Mouse (Mus musculus): ENCODE data around the gene Sema6d. TPM values are rescaled to one million over a fixed set of nuclear protein-coding genes. Genes with fewer than 3 reads are reported as not detected.

Sema6d gene
- polyA plus RNA-seq, 1 experiment from 2014 or later: 16.5 TPM

DNA sequence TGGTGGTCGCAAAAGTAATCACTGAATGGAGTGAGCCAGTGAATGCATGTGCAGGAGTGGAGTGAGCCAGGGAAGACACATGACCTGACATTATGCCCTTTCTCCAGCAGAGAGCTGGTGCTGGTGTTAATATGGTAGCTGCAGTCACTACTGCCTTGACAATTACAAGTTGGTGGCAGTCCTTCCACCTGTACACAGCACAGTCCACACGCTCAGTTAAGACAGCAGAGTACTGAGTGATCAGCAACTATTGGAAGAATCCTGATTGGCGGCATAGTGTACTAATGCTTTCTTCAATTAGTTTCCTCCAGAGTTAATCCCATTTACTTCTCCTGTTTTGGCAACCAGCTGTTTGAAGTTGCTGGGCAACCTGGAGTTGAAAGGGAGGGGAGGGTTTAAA, 81.9 kb downstream of the Sema6d start:
- Histone ChIP-seq H3K9me3 (replicated peaks) (no peaks in the 10 kb centered on the region), H3K4me2 (no peak overlapping the region), H3K4me3 (no peak overlapping the region), H3K27ac (no peak overlapping the region), H3K9ac (no peak overlapping the region), H3K27me3 (no peaks in the 10 kb centered on the region), H3K4me1 (replicated peaks) (no peaks in the 10 kb centered on the region), H3K36me3 (no peaks in the 10 kb centered on the region)
- 86% methylated on average over 3 of the region's 3 CpGs for WGBS
- ATAC-seq (replicated peaks; ENCODE audit: insufficient number of reproducible peaks, insufficient read depth, low FRiP score, low read depth): no peak

GRCm38 (mm10) chr2:124176265-124176664, 86.5 kb downstream of the Sema6d start:
- 33% methylated on average over 1 of the region's 1 CpGs for WGBS
- H3K4me1 ChIP-seq (replicated peaks): no peaks in the 10 kb centered on the region
- no peaks in the 10 kb centered on the region for H3K9me3 ChIP-seq (replicated peaks)
- no peak overlapping the region for H3K9ac ChIP-seq
- H3K4me2 ChIP-seq: no peak overlapping the region
- no peak for ATAC-seq (replicated peaks; ENCODE audit: insufficient number of reproducible peaks, insufficient read depth, low FRiP score, low read depth)
- H3K4me3 ChIP-seq: no peak overlapping the region
- no peak overlapping the region for H3K27ac ChIP-seq
- H3K36me3 ChIP-seq: no peaks in the 10 kb centered on the region
- H3K27me3 ChIP-seq: no peaks in the 10 kb centered on the region

DNA sequence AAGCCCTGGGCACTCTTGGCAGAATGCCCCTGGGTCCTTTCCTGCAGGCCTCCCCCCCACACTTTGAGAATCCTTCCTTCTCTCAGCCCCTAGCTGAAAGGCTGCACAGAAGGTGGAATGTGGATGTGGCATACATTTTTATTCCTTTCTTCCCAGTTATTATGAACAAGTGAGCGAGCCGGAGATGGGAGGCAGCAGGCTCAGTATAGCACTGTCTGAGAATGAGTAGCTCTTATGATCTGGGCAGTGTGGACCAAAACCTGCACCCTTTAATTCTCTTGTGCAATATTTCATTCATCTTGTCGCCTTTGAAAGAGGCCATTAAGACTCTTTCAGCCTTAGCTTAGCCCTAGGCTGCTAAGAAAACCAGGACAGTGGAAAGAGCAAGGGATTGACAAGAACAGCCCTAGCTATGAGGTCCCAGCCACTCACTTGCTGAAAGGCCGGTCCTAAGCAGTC, 87.0 kb downstream of the Sema6d start:
- Histone ChIP-seq H3K27ac (no peak overlapping the region), H3K4me3 (no peak overlapping the region), H3K27me3 (no peaks in the 10 kb centered on the region), H3K36me3 (no peaks in the 10 kb centered on the region), H3K9ac (no peak overlapping the region), H3K4me2 (no peak overlapping the region), H3K9me3 (replicated peaks) (no peaks in the 10 kb centered on the region), H3K4me1 (replicated peaks) (no peaks in the 10 kb centered on the region)
- WGBS: 75% methylated on average over 4 of the region's 4 CpGs
- ATAC-seq (replicated peaks; ENCODE audit: insufficient number of reproducible peaks, insufficient read depth, low FRiP score, low read depth): no peak

DNA sequence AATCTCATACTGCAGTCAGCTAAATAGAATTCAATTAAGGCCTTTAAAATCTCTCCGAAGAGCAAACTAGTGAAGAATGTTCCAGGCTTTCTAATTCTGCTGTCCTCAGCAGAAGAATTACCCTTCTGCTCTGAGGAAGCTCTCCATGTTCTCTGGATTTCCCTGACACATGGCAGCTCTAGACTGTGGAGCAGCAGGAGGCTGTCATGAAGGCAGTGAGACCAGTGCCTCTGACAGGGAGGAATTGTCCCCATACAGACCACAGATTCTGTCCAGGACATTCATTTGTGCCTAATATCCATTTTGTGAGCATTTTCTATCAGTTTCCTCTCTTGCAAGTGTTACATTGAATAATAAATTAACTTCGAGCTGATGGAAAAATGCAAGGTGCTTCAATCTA, 99.5 kb downstream of the Sema6d start:
- H3K4me2 ChIP-seq: no peak overlapping the region
- H3K27me3 ChIP-seq: no peaks in the 10 kb centered on the region
- H3K4me3 ChIP-seq: no peak overlapping the region
- ATAC-seq (replicated peaks; ENCODE audit: insufficient number of reproducible peaks, insufficient read depth, low FRiP score, low read depth): no peak
- H3K9me3 ChIP-seq (replicated peaks): no peaks in the 10 kb centered on the region
- H3K9ac ChIP-seq: no peak overlapping the region
- 78% methylated on average over 2 of the region's 2 CpGs for WGBS
- H3K27ac ChIP-seq: no peak overlapping the region
- no peaks in the 10 kb centered on the region for H3K36me3 ChIP-seq
- peaks cover 4% of the 10 kb centered on the region; the same call in 1 of the 2 replicates for H3K4me1 ChIP-seq (replicated peaks)

DNA sequence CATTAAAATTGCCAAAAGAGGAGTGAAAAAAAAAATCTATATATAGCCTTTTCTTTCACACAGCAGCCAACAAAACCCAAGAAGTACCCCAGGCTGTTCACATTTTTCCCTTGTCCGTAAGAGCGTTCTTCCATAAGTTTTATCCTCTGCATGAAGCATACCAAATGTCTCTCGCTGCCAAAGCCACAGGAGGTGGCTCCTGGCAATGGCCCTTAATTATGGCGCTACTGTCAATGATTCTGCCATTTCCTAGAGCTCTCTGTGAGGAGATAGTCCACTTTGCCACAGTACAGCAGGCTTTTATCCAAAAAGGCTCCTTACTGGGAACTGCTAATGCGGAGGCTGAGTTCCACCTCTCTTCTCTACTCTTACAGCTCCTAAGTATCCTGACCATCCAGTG, 104.3 kb downstream of the Sema6d start:
- H3K9ac ChIP-seq: no peak overlapping the region
- H3K36me3 ChIP-seq: no peaks in the 10 kb centered on the region
- no peaks in the 10 kb centered on the region for H3K9me3 ChIP-seq (replicated peaks)
- H3K4me1 ChIP-seq (replicated peaks): no peaks in the 10 kb centered on the region
- H3K4me2 ChIP-seq: no peak overlapping the region
- no peaks in the 10 kb centered on the region for H3K27me3 ChIP-seq
- 86% methylated on average over 5 of the region's 5 CpGs for WGBS
- H3K27ac ChIP-seq: no peak overlapping the region
- H3K4me3 ChIP-seq: no peak overlapping the region
- no peak for ATAC-seq (replicated peaks; ENCODE audit: insufficient number of reproducible peaks, insufficient read depth, low FRiP score, low read depth)

DNA sequence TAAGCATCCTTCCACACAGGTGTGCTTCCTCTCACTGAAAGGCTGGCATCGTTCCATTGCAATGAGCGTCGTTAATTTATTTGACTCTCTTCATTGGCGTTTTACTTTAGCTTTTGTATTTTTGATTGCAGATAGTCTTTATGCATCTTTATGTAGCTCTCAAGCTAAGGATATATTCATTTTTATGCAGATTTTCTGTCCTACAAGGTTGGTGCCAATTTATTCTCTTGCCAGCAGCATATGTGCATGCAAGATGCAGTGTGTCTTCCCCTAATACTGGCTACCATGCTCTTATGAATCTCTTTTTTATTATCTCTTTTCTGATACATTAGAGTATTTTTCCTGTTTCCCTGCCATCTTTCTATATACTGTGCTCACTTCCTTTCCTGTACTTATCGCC, 111.7 kb downstream of the Sema6d start:
- H3K27ac ChIP-seq: no peak overlapping the region
- WGBS: 78% methylated on average over 5 of the region's 5 CpGs
- H3K4me2 ChIP-seq: no peak overlapping the region
- ATAC-seq (replicated peaks; ENCODE audit: insufficient number of reproducible peaks, insufficient read depth, low FRiP score, low read depth): no peak
- no peaks in the 10 kb centered on the region for H3K4me1 ChIP-seq (replicated peaks)
- no peaks in the 10 kb centered on the region for H3K27me3 ChIP-seq
- H3K9ac ChIP-seq: no peak overlapping the region
- H3K4me3 ChIP-seq: no peak overlapping the region
- H3K36me3 ChIP-seq: no peaks in the 10 kb centered on the region
- H3K9me3 ChIP-seq (replicated peaks): no peaks in the 10 kb centered on the region

GRCm38 (mm10) chr2:124202475-124202990, 112.8 kb downstream of the Sema6d start:
- no peak for ATAC-seq (replicated peaks; ENCODE audit: insufficient number of reproducible peaks, insufficient read depth, low FRiP score, low read depth)
- 38% methylated on average over 4 of the region's 4 CpGs for WGBS
- H3K36me3 ChIP-seq: no peaks in the 10 kb centered on the region
- no peaks in the 10 kb centered on the region for H3K27me3 ChIP-seq
- H3K4me1 ChIP-seq (replicated peaks): no peaks in the 10 kb centered on the region
- H3K27ac ChIP-seq: no peak overlapping the region
- no peak overlapping the region for H3K4me3 ChIP-seq
- H3K9me3 ChIP-seq (replicated peaks): no peaks in the 10 kb centered on the region
- no peak overlapping the region for H3K4me2 ChIP-seq
- no peak overlapping the region for H3K9ac ChIP-seq

DNA sequence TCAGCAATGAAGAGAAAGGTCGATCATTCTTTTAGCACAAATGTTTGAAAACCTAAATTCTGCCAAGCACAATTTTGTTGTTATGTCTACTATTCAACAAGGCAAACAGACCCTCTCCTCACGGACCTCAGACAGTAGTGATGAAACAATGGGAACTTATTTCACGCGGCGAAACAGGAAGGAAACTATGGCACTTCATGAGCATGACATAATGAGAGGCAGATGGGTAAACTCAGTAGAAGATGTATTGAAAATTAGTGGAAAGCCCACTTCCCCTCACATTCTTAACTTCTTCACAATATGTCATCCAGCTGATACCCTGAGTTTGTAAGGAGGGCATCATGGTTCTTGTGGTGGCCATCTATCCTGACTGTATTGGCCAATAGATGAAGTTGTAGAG, 116.0 kb downstream of the Sema6d start:
- 69% methylated on average over 5 of the region's 5 CpGs for WGBS
- H3K9me3 ChIP-seq (replicated peaks): no peaks in the 10 kb centered on the region
- no peak overlapping the region for H3K9ac ChIP-seq
- no peaks in the 10 kb centered on the region for H3K4me1 ChIP-seq (replicated peaks)
- H3K27me3 ChIP-seq: no peaks in the 10 kb centered on the region
- no peak overlapping the region for H3K4me3 ChIP-seq
- H3K4me2 ChIP-seq: no peak overlapping the region
- no peaks in the 10 kb centered on the region for H3K36me3 ChIP-seq
- no peak for ATAC-seq (replicated peaks; ENCODE audit: insufficient number of reproducible peaks, insufficient read depth, low FRiP score, low read depth)
- no peak overlapping the region for H3K27ac ChIP-seq

GRCm38 (mm10) chr2:124208251-124208650, 118.5 kb downstream of the Sema6d start:
- no peak for ATAC-seq (replicated peaks; ENCODE audit: insufficient number of reproducible peaks, insufficient read depth, low FRiP score, low read depth)
- Histone ChIP-seq H3K9me3 (replicated peaks) (no peaks in the 10 kb centered on the region), H3K4me3 (no peak overlapping the region), H3K27ac (no peak overlapping the region), H3K27me3 (no peaks in the 10 kb centered on the region), H3K4me1 (replicated peaks) (no peaks in the 10 kb centered on the region), H3K9ac (no peak overlapping the region), H3K4me2 (no peak overlapping the region), H3K36me3 (no peaks in the 10 kb centered on the region)
- 34% methylated on average over 2 of the region's 2 CpGs for WGBS

DNA sequence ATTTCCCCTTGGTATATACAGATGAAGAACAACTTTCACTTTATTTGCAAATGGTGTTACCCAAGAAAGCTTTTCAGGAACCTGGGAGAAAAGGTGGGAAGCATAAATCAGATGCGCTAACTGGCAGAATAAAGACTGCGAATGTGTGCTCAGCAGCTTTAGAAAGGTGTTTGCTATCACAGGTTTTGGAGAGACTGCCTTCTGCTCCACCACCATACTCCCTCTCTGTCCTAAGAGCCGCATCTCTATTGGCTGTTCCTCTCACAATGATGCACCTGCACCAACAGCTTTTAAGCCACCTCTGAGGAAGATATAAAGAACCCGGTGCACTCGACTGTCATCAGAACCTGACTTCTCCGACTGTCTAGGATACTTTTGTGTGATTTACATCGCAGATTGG, 133.8 kb downstream of the Sema6d start:
- no peak overlapping the region for H3K9ac ChIP-seq
- no peak for ATAC-seq (replicated peaks; ENCODE audit: insufficient number of reproducible peaks, insufficient read depth, low FRiP score, low read depth)
- H3K27ac ChIP-seq: no peak overlapping the region
- H3K4me1 ChIP-seq (replicated peaks): no peaks in the 10 kb centered on the region
- no peaks in the 10 kb centered on the region for H3K36me3 ChIP-seq
- 76% methylated on average over 7 of the region's 7 CpGs for WGBS
- no peaks in the 10 kb centered on the region for H3K27me3 ChIP-seq
- H3K4me2 ChIP-seq: no peak overlapping the region
- no peak overlapping the region for H3K4me3 ChIP-seq
- no peaks in the 10 kb centered on the region for H3K9me3 ChIP-seq (replicated peaks)

DNA sequence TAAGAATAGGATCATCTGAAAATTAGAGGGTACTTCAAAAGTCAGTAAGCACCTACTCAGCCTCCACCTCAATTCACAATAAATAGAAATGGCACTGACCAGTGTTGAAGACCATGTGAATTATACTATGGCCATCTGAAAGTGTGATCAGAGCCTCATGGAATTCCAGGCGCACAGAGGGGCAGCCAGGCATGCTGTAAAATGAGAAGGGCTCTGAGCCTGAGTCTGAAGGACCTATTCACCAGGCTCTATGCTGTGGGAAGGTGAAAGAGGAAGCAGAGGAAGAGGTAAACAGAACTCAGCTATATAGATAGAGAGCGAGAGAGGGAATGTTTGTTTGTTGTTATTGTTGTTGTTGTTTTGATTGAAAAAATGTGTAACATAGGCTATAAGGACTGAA, 134.6 kb downstream of the Sema6d start:
- Histone ChIP-seq H3K9me3 (replicated peaks) (no peaks in the 10 kb centered on the region), H3K4me3 (no peak overlapping the region), H3K27me3 (no peaks in the 10 kb centered on the region), H3K9ac (no peak overlapping the region), H3K36me3 (no peaks in the 10 kb centered on the region), H3K27ac (no peak overlapping the region), H3K4me2 (no peak overlapping the region), H3K4me1 (replicated peaks) (no peaks in the 10 kb centered on the region)
- ATAC-seq (replicated peaks; ENCODE audit: insufficient number of reproducible peaks, insufficient read depth, low FRiP score, low read depth): no peak
- 58% methylated on average over 2 of the region's 2 CpGs for WGBS

GRCm38 (mm10) chr2:124234636-124235221, 145.0 kb downstream of the Sema6d start:
- no peaks in the 10 kb centered on the region for H3K4me1 ChIP-seq (replicated peaks)
- H3K27me3 ChIP-seq: no peaks in the 10 kb centered on the region
- no peak overlapping the region for H3K27ac ChIP-seq
- no peak overlapping the region for H3K9ac ChIP-seq
- H3K9me3 ChIP-seq (replicated peaks): no peaks in the 10 kb centered on the region
- no peak overlapping the region for H3K4me2 ChIP-seq
- no peak overlapping the region for H3K4me3 ChIP-seq
- 65% methylated on average over 9 of the region's 9 CpGs for WGBS
- H3K36me3 ChIP-seq: no peaks in the 10 kb centered on the region
- ATAC-seq (replicated peaks; ENCODE audit: insufficient number of reproducible peaks, insufficient read depth, low FRiP score, low read depth): no peak

All from heart, embryonic 15.5 days (tissue).